Mouse (Mus musculus) lung, postnatal 4 days (tissue): ENCODE measurements around the gene Abca4.
"Not testable (repeated sequence)": the region's sequence is repeated elsewhere in the genome, so short reads cannot be mapped to it uniquely, and the experiment has no call there.

ENCODE experiments used
- DNase-seq, 2 experiments: peaks; one replicate each; pipeline ENCODE4 v3.0.0; 2021

The Abca4 gene

DNA sequence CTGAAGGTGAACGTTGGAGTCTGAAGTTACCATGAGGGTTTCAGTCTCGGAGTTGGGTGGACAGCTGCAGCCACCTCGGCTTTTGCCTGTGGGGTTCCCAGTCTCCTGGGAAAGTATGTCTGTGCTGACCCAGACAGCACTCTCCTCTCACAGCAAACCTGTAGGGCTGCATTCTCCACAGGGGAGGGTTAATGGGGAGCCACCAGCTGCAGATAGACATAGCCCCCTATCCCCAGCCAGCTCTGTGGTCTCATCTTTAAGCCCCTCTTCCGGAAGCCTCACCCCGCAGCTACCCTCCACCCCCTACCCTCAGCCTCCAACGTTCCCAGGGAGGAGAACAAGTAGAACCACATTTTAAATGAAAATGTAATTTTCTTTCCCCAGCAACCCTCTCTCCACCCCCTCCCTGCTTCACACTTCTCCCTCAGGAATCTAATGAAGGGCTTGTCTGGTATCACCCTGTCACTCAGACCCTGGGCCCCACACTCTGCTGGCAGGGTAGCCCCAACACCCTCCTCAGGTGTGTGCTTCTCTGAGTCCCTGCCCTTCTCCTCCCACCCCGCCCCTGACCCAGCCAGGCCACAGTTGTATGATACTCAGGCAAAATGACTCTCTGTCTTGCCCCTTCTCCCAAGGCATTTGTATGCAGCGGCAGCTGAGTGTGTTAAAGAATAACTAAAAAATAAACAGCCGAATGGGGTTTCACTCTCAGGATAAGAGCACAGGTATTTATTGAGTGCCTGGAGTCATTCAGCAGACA is 14.4 kb downstream of the Abca4 start:
- DNase-seq, result peak; percentile 35 to 68

DNA sequence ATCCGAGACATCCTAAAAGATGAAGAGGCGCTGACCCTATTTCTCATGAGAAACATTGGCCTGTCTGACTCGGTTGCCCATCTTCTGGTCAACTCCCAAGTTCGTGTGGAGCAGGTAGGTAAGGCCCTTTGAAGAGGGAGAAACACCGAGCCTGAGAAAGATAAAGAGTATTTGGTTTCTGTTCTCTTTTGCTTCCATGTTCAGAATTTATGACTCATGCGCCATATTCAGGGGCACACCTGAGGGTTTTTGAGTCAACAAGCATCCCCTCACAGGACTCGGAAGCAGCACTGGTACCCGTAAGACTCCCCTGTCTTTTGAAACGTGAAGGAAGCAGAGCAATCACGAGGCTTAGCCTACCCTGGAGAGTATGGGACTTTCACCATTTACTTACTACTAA is 18.3 kb downstream of the Abca4 start:
- no peak for DNase-seq

DNA sequence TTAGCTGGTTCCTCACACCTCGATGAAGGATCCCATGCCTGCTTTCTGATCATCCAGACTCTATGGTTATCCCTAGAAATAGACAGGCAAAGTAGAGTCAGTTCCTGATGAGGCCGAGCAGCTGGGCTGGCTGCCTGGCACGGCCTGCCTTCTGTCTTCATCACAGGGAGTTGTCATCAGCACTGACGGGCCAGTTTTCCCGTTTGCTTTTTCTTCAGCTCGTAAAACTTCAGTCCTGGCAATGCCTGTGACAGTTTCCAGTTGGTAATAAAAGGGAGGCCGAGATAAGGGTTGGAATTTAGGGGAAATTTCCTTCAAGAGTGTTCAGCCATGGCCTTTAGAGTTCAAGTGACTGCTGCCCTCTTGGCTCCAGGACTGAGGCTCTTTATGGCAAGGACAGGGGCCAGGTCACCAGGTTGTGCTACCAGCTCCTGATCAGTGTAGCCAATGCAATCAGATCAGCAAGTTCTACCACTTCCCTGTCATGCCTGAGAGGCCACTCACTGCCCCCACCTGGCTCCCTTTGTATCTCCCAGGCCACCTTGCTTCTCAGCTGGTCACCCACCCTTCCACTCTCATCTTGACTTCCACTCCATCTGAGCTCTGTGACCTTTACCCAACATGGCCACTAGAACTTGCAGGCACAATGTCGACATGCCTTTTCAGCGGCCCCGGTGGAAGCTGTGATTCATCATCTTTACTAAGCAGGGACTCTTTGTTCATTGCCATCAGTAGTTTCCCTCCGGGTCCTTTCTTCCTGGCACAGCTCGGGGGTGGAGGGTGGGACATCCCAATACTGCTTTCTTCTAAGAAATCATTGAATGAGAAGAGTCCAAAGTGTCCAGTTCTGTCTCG is 20.5 kb downstream of the Abca4 start:
- DNase-seq, result peak; percentile 53 to 86

DNA sequence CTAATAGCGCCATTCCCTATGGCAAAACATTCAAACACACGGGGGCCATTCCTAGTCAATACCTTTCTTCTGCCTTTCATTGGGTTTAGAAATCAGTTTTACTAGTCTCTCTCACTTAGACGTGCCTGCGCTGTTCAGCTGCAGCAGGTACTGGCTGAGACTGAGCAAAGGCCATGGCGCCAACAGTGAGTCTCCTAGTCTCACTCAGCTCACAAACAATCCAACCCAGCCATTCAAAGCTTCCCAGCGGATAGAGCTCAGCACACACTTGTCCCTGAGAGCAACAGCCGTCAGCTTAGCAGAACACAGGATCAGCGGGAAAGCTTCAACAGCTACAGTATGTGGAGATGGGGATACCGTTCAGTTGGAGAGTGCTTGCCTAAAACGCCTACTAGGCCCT is 27.5 kb downstream of the Abca4 start:
- no peak for DNase-seq

DNA sequence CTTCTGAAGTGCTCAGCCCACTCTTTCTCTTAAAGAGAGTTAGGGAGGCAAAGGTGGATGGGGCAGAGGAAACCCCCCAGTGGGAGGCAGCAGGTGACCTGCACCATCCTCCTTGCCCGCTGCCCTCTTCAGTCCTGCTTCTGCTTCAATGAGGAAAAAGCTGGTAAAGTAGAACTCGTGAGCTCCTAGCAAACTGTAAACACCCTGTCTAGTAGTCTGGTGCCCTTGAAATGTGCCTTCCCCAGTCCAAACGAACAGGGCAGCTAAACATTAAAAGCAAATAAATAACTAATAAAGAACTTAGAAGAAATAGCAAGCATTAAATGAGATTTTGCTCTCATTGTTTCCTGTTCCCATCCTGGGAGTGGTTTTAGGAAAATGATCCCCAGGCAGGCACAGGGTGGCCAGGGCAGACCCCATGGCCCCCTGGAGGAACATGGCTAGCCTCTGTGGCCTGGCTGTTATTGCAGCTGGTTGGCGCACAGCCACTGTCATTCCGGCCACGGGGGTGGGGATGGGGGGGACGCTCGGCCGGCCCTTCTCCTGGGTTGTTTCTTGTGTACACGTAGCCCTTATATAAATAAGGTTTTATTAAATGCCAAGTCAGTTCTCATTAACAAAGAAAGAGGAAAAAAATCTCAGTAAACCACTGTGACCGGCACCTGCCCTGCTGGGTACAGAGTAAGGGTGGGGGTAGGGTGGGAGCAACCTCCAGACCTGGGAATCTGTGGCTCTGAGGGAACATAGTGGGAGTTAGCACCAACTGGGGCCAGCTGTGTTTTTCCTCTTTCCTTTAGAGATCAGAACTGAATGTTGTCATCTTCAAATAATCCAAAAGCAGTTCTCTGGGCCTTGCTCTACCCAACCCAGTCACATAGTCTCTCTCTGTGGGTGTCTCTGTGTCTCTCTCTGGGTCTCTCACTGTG is 28.7 kb downstream of the Abca4 start:
- DNase-seq, result peak; percentile 48 to 71

DNA sequence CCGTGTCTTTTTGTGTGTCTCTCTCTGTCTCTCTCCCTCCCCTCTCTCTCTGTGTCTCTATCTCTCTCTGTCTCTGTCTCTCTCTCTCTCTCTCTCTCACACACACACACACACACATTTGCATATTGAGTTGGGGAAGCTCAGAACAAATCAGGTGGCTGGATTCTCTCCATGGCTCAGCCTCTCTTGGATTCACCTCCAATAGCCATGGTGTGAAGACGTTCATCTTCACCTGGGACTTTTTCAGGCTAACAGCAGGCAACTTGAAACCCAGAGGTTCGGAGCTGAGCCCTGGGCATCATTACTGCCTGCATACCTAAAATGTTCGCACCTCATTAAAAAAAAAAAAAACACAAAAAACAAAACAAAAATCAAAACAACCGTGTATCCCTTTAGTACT is 29.4 kb downstream of the Abca4 start:
- DNase-seq, result no peak

DNA sequence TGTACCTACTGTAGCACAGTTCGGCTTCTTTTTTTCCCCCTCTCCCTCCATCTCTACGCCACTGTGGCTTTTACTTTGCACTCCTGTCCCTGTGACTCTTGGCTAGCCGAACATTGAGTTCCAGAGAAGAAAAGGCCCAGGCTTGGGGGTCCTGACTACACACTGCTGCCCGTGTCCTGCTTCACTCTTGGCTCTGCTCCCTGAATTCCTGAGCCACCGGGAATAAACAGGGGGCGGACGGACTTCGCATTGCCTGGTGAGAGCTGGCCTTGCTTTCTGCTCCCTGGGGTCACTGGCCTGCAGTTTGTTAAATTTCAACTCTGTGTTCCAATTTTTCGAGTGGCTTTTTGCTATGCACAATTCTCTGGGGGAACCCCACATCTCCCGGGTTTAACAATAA is 30.1 kb downstream of the Abca4 start:
- DNase-seq, result peak; percentile 44 to 54

DNA sequence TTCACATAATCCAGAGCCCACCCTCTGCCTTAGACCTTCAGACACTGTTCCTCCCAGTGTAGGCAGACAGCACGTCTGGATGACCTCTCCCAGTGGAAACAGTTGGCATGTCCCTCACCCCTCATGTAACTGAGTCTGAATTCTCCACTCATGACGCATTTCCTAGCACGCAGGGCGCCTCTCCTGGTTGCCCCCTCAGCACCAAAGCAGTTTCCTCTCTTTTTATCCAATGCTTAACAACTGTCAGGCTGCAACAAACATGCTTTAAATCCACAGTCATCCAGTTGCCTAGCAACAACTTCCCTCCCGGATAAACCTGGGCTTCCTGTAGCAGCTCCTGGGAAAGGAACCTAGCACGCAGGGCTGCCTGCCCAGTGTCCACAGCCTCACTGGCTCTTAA is 33.9 kb downstream of the Abca4 start:
- DNase-seq, result peak; percentile 69 to 85

DNA sequence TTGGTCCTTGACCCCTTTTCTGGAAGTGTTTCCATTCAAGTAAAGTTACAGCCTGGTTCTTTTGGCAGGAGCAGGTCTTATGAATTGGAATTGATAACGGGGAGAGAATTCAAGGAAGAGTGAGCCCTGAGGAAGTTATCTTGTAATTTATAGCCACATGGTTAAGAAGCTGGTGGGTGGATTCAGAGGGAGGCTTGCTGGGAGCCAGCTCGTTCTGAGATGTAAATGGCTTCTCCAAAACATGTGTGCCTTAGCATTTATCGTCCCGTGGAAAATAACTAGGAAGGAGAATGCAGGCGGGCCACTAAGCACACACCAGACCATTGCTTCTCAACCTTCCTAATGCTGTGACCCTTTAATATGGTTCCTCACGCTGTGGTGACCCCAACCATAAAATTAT is 34.9 kb downstream of the Abca4 start:
- DNase-seq, result no peak

DNA sequence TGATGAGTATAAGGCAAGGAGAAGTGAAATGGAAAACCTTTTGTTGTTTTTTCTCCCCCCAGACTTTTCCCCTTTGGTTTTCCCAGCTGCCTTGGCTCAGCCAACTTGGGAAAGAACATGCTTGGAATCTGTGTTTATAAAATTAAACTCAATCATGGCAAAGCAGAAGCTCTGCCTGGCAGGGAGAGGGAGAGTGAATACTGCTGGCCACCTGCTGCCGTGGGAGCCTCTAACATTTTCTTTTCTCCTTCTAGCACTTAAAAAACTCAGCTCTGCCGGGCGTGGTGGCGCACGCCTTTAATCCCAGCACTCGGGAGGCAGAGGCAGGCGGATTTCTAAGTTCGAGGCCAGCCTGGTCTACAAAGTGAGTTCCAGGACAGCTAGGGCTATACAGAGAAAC is 37.4 kb downstream of the Abca4 start:
- DNase-seq, result not testable (repeated sequence)

DNA sequence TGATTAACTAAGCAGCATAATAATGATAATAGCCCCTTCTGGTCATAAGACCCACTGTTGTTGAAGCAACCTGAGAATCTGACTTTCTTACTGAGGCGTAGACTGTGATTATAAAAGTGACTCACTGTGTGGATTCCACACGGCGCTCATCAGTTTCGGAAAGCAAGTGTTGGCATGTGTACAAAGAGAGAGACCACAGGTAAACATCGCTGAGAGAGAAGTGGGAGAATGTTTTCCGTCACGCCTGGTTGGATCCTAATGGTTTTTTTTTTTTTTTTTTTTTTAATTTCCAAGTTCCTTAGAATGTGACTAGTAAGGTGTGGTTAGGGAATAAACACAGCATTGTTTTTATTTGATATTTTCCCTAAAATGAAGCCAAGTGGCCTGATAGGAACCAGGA is 38.1 kb downstream of the Abca4 start:
- DNase-seq, result no peak

DNA sequence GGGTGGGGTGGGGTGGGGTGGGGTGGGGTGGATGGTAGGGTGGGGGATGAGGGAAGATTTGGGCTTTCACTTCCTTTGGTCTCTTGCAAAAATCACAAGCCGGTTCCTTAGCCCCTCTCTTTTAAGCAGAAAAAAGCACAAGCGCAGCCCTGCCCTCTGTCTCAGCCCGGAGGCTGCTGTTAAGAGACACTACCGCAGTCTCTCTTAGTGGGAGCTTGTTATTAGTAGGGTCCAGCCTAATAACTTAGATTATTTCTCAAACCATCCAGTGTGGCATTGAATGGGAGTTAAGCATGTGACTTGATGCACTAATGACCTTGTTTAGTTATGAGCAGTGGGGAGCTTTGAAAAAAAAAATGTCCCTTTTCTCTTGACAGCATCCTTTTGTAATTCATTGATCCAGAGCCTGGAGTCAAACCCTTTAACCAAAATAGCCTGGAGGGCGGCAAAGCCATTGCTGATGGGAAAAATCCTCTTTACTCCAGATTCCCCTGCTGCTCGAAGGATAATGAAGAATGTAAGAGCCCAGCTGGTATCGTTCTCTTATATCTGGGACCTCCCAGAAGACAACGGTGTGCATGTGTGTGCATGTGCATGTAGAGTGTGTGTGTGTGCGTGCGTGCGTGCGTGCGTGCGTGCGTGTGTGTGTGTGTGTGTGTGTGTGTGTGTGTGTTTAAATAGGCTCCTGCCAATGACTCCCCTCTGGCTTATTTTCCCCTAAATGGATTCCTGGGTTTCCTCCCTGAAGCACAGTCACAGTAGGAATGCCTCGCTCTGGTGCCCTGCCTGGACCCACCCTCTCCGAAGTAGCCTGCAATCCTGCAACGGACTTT is 41.1 kb downstream of the Abca4 start:
- no peak for DNase-seq

DNA sequence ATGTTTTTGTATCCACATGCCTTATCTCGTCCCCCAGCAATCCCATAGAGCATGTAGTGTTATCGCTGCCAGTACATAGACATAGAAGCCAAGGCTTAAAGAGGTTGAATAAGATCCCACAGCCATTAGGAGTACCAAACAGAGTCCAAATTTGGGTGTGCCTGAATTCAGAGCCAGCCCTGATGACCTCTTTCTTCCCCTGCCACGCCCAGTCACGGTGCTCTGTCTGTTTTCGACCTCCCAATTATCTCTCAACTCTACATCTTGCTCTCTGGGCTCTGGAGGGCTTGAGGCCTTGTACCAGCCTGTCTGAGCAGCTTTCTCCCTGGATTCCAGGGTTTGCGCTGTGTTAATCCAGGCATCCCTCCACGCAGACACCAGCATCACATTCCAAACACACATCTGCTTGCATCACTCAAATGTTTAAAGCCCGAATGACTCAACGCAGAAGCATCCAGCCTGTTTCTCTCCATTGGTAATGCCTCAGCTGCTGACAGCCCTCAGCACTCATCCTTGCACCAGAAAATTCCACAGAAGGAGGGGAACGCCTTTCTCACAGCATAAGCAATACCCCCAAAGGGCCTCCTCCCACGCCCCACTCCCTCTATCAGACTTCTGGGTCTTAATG is 43.9 kb downstream of the Abca4 start:
- DNase-seq, result peak; percentile 46 to 62

DNA sequence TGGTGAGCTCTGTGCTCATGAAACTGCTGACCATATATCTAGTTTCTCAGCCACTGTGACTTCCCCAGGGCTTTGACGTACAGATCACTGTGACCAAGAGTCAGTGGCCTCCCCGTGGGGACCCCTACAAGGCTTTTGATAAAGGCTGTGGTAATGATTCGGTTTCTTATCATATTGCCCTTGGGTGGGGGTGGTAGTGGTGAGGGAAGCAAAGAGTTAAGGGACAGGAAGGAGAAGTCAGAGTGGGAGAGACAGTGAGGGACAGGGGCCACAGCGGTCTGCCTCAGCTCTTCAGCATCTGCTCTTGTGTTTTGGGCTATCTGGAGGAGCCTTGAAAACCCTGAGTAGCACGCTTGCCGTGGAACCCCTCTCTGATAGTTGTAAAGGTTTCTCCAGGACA is 46.1 kb downstream of the Abca4 start:
- DNase-seq, result no peak

DNA sequence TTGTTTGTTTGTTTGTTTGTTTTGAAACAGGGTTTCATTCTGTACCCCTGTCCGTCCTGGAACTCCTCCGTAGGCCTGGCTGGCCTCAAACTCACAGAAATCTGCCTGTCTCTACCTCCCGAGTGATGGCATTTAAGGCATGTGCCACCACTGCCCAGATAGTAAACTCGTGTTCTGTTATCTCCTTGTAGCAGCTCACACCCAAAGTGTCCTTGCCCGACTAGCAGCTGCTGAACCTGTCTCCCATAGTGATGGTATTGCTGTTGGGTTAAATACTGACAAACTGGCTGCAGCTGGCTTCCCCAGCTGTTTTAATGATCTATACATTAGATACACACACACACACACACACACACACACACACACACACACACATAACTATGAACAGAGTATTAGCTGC is 55.5 kb downstream of the Abca4 start:
- DNase-seq, result no peak

DNA sequence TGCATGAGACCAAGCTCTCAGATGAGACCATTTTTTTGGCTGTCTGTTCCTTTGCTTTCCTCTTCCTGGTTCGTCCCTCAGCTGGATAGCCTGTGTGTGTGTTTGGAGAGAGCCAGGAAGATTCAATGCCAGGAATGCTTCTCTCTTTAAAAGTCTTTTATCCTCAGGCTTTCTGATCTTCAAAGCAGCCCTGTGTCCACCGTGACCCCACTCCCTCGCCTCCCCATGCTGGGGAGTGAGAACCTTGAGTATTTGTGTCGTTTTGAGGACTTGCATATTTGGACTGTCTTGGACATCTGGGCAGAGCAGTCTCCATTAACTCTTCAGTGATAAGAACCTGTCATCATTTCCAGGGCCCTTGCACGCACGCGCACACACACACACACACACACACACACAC is 57.8 kb downstream of the Abca4 start:
- DNase-seq, result no peak

DNA sequence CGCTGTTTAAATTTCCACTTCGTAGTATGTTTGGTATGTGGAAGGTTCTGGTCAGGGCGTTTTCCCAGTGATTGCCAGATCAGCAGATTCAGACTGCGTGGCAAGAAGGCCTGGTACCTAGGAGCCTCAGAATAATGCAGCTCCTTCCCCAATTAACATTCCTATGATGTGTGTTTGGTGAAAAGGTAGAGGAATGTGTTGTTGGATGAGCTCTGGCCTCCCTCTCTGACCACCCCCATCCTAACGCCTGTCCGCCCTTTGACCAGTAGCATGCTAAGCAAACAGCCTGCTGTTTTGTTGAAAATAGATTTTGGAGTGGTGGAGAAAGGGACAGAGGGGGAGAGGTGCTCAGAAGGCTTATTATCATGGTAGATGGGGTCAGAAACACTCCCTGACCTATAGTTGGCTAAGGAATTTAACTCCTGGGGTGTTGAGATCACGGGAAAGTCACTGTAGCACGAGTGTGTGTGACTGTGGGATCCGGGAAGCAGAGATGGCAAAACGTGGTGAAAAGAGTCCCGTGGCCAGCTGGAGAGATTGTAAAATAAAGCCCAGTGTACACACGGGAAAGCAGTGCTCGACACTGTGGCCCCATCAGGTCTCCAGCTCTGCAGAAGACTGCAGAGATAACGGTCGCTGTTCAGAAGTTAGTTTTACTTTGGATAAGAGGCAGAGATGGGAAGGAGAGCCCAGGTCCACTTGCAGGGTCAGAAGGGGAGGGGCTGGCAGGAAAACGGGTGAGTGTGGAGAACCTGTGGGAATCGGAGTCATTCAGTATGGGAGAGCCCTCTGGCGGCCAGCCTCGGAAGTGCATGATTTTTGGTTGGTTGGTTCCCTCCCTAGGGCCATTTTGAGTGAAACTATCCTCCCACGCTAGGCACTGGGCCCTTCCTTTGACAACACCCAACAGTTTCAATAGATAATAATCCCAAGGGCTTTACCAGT is 59.9 kb downstream of the Abca4 start:
- peak; percentile 85 to 90 for DNase-seq

DNA sequence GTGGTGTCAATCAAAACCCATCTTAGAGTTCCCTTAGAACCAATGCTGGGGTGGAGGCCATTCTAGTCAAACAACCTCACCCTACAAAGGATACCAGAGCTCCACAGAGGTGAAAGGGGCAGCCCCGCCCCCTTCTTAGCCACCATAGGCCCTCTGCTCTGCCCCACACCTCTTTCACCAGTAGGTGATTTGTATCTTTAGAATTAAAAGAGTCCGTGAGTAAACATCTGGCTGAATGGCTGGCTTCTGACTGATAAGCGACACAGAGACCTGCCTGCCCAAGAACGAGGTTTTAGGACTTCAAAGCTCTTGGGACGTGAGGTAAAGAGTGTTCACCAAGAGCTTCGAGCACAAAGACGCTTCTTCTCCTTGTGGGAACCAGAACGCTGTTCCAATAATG is 62.7 kb downstream of the Abca4 start:
- DNase-seq, result no peak

DNA sequence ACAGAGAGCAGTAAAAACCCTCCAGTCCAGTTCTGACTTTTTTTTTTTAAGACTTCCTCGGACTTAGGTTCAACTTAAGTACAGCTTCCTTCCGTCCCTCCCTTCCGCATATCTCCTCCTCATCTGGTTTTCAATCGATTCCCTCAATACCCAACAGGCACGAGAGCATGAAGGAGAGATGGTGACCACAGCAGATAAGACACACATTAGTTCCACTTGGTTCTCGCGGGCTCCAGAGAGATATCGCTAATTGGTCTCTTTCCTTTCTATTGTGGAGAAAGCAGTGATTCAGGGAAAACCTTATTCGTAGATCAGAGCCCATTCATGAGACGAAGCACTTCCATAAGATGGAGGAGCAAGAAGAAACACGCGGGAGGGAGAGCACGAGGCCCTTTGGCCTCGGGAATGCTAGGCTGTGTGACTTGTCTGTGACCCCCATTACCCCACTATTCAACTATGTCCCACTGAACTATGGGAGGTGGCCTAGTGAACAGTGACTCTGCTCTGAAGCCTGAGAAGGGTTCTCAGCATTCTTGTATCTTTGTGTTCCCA is 63.5 kb downstream of the Abca4 start:
- DNase-seq, result no peak

DNA sequence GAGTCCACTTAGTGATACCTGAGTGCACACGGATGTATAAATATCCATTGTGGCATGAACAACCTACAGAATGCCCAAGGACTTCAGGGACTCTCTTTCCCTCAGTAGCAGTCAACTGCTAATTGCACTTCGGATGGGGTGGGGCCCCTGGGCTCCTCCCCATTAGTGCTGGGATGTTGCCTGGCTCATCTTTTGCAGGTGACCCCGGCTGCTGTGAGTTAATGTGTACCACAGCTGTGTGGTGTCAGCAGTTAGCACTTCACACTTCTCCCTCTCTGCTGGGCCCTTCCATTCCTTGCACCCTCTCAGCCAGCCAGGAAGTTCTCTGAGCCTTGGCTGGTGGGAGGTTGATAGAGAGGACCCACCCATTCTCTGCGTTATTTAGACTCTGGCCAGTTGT is 65.2 kb downstream of the Abca4 start:
- no peak for DNase-seq
